Mouse (Mus musculus): ENCODE measurements around the gene Ddx49.
A peak's percentile ranks its signal among the peaks of the same experiment; 100 is the strongest.

Gene Ddx49

DNA sequence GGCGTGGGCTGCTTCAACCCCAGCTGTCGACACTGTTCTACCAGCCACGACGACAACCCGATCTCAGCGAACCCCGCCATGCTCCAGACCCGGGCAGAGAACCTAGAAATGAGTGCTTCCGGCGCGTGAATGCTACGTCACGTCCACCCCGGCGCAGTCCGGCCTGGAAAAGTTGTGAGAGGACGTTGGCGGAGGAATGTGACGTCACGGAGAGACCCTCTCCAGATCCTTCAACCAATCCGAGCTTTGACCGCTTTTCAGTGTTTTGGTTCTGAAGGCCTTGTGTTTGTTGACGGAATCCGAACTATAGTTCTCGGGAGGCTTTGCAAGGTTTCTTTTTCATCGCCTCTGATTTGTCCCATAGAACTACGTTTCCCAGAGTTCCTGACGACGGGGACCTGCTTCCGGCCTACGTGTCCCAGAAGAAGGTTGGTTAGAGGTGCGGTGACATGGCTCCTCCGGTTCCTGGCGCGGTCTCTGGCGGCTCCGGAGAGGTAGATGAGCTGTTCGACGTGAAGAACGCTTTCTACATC is at the start of gene Ddx49, which contains the start of gene Cope:
Gene Ddx49, minus strand, starts transcription at position 132 of the 533 bp plus-strand sequence.
Gene Cope, plus strand, starts transcription at position 161 of the 533 bp plus-strand sequence.
- peak; percentile 96 for DNase-seq (ENCODE audit: low read depth, low spot score)

DNA sequence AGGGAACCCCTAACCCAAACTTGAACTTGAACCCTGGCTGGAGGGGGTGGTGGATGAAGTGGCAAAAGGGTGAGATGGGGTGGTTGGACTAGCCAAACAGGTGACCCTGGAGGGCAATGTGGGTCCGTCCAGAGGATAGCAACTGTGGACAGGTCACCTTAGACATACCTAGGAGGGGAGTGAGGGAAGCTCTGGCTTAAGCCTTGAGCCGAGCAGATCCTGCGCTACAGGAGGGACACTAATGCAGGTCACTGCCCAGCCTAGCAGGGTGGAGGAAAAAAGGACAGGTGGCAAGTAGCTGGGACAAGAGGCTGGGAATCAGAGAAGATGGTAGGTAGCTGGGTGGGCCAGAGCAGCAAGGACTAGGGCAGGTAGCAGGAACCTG is 49.7 kb upstream of the Ddx49 start:
- DNase-seq (ENCODE audit: low read depth, low spot score), result no peak

- DNase-seq (ENCODE audit: low read depth, low spot score), result no peak
These were observed 49.0 kb upstream of the Ddx49 start for GRCm38 (mm10) chr8:70351035-70351999.

GRCm38 (mm10) chr8:70347860-70348420 is 45.7 kb upstream of the Ddx49 start:
- DNase-seq (ENCODE audit: low read depth, low spot score), result no peak

DNA sequence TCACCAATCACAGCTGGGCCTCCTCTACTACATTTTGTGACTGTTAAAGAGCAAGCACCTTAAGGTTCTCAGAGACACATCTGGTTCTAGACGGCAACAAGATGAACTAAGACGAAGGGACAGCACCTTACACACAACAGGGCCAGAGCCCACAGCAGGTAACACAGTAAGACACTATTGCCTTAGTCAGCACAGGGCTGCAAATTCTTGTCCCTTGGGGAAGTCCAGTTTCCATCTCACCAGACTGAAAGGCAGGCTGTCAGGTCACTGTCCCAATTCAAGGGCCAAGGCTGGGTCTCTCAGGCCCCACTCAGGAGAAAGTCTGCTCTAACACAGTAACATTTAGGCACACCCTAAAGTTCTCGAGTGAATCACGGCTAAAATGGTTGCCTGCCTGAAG is 45.2 kb upstream of the Ddx49 start:
- no peak for DNase-seq (ENCODE audit: low read depth, low spot score)

DNA sequence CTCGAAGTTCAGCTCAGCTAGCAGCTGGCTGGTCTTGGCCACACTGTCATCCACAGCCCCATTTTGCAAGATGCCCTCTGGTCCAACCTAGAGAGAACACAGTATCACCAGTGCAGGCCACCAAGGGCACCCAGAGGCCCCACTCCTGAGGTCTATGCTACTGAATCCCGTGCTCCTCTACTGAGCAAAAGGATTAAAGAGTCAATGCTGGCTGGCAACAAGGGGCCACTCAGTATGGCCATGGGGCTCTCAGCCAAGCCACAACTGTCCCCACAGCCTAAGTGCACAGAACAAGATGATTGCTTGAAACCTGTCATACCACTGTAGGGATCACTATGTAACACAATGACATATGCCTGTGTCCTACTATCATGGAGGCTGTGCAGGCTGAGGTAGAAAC is 42.0 kb upstream of the Ddx49 start:
- no peak for DNase-seq (ENCODE audit: low read depth, low spot score)

- no peak for DNase-seq (ENCODE audit: low read depth, low spot score)
These were observed 41.4 kb upstream of the Ddx49 start for GRCm38 (mm10) chr8:70343696-70344095.

DNA sequence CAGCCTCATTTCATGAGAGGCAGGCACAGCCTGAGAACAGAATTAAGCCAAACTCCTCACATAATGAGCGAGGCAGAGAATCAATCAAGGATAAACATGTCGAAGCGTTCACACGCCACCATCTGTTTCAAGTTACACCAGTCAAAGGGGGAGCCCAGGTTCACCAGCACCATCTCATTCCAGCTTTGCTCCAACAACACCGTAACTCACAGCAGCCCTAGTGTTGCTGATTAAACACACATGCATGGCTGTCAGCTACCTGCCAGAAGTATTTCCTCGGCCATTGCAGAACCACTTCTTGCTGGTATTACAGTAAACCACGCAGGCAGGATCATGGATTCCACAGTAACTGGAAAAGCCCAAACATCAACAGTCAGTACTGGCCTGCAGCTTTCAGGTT is 40.8 kb upstream of the Ddx49 start:
- no peak for DNase-seq (ENCODE audit: low read depth, low spot score)

GRCm38 (mm10) chr8:70342007-70342406 is 39.7 kb upstream of the Ddx49 start:
- DNase-seq (ENCODE audit: low read depth, low spot score), result no peak

DNA sequence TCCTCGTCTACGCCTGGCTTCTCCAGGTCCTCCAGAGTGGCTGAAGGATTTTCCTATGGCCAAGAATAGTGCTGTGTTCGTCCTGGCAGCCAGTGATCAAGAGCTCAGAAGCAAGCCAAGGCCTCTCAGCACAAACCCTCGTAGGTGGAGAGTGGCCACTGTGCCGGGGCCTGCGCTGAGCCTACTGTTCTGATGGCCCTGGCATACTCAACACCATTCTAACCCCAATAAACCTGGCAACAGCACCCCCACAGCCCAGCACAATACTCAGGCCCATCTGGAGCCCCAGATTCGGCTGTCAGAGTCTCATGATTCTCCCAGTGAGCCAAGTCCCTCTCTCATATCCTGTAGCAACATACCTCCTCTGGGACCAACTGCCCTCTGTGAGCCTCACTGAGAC is 38.4 kb upstream of the Ddx49 start:
- DNase-seq (ENCODE audit: low read depth, low spot score), result no peak

DNA sequence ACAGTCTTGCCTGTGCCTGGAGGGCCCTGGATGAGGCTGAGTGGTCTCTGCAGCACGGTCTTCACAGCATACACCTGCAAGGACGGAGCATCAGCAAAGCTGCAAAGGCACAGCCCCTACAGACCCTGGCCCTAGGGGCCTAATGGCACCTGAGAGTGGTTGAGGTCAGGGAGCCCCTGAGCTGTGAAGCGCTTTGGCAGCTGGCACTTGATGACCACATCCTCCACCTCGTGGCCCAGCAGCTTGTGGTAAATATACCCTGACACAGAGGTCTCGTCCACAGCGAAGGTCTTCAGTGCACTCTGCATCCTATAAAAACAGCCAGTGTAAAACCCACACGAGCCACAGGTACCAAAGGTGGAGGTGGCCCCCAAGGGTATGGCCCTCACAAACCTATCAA is 36.6 kb upstream of the Ddx49 start:
- DNase-seq (ENCODE audit: low read depth, low spot score), result no peak

DNA sequence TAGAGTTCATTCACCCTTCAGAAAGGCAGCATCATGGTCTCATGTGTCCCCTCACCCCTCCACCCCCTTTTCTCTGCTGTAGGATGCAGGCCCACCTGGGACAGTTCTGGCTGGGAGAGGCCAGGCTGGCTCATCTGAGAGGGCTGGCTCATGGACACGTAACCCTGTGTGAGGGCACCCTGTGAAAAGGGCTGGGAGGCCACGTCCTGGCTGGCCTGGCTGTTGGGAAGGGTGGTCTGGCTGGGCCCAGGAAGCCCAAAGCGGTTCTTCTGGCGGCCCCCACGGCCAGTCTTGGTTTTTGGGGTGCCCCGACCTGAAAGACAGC is 30.6 kb upstream of the Ddx49 start:
- no peak for DNase-seq (ENCODE audit: low read depth, low spot score)

DNA sequence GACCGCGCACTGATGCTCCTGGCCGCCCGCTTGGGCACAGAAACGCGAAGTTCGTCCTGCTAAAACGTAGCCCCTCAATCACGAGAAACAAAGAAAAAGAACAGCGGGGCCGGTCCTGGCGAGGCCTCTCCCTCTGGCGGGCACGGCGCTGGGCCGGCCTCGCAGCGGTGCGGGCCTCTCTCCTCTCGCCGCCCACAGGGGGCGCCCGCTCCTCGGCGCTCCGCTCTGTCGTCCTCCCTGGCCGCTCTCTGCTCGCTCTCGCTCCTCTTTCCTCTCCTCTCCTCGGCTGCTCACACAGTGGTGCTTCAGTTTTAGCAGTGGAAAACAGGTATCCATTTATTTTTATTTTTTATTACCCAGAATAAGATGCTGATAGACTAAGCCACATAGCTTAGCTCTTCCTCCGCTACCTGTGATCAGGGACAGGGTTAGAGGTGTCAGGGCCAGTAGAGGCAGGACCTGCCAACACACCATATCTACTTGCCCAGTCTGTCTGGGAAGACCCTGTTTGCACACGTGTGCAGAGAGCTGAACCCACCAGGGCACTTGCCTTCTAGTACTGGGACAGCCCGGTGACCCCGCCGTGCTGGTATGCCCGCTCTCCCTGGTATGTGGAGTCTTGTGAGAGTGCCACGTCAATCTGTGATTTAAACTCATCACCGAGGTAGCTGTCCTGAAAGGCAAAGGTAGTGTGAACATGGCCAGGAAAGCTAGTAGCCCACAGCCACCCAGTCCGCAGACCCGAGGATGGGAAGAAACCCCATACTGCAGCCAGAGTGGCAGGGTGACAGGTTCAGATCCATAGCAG is 30.0 kb upstream of the Ddx49 start:
- no peak for DNase-seq (ENCODE audit: low read depth, low spot score)

DNA sequence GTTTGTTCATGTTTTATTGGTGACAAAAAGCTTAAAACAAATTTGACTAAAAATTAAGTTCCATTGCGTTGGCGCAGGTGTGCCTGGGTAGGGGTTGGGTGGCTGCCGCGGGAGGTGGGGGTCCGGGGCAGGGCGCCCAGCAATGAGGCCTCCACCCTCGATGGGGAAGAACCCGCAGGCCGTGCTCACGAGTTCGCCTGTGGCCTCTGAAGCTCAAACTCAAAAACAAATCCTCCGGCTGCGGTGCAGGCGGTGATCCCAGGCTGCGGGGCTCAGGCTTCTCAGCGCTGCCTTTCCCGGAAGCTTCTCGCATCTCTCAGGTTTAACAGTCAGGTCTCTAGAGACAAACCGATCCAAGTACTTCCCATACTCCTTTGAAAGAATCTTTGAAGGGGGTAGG is 29.2 kb upstream of the Ddx49 start:
- no peak for DNase-seq (ENCODE audit: low read depth, low spot score)

DNA sequence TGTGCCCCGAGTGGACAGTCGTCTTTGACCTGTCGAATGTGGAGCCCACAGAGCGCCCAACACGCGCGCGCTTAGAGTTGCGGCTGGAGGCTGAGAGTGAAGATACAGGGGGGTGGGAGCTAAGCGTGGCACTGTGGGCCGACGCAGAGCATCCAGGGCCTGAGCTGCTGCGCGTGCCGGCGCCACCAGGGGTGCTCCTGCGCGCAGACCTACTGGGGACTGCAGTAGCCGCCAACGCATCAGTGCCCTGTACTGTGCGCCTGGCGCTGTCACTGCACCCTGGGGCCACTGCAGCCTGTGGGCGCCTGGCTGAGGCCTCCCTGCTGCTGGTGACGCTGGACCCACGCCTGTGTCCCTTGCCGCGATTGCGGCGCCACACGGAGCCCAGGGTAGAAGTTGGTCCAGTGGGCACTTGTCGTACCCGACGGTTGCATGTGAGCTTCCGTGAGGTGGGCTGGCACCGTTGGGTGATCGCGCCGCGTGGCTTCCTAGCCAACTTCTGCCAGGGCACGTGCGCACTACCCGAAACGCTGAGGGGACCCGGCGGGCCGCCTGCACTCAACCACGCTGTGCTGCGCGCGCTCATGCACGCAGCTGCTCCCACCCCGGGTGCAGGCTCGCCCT is 28.6 kb upstream of the Ddx49 start:
- DNase-seq (ENCODE audit: low read depth, low spot score), result no peak

DNA sequence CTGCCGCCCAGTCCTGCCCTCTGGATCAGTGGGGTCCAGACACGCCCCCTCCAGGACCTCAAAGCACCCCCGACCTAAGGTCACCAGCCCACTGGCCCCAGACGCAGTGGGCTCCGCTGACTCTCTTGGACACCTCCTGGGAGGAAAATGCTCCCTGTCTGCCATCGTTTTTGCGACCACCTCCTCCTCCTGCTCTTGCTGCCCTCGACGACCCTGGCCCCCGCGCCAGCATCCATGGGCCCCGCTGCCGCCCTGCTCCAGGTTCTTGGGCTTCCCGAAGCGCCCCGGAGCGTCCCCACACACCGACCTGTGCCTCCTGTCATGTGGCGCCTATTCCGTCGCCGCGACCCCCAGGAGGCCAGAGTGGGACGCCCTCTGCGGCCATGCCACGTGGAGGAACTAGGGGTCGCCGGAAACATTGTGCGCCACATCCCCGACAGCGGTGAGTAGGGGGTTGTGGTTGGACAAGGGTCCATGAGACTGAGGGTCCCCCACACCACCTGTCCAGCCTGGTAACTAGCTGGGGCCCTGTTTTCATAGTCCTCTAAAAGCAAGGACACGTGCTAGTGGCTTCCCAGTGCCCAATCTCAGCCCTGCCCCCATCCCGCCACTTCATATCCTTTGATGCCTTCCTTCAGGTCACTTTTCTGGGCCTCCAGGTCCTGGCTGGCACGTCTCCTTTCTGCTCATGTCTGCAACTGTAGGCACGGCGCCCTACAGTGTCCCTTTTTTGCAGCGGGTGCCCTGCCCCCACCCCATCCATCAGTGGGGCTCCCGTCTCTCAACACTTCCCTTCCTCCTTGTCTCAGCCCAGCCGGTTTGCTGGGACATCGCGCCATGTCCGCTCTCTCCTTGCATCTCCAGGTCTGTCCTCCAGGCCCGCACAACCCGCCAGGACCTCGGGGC is 27.8 kb upstream of the Ddx49 start:
- DNase-seq (ENCODE audit: low read depth, low spot score), result no peak

GRCm38 (mm10) chr8:70329124-70329834 is 27.0 kb upstream of the Ddx49 start, which contains the start of gene Gdf1:
Gene Gdf1, plus strand, starts transcription at chr8:70329817.
- no peak for DNase-seq (ENCODE audit: low read depth, low spot score)

DNA sequence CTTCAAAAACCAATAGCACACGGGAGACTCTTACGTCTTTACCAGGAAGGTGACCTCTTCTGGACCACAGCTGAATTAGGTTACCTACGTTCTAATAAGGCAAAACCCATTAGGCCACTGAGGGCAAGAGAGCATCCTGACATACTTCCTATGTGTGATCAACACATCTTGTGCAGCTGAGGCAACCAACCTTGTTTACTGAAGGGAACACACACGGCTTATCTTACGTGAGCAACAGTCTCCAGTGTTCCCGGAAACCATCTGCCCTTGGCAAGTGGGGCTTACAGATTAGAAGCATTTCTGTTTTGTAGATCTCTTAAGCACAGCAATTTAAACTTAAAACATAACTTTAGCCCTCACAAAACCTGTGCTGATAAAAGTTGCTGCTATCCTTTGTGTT is 25.2 kb upstream of the Ddx49 start:
- DNase-seq (ENCODE audit: low read depth, low spot score), result no peak

DNA sequence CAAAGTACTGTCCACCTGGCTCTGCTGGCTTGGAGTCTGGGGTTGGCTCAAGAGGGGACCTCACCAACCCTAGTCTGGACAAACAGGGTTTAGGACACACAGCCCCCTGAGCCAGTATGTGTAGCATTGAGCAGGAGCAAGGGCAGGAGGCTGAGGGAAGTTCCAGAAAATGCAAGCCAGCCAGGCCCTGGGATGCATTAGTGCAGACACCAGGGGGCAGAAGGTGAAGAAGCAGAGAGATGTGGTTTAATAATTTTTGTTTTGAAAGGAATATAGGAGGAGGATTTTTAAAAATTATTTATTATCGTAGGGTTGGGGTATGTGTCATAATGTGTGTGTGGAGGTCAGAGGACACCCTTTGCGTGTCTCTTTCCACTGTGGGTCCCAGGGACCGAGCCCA is 21.4 kb upstream of the Ddx49 start:
- no peak for DNase-seq (ENCODE audit: low read depth, low spot score)

DNA sequence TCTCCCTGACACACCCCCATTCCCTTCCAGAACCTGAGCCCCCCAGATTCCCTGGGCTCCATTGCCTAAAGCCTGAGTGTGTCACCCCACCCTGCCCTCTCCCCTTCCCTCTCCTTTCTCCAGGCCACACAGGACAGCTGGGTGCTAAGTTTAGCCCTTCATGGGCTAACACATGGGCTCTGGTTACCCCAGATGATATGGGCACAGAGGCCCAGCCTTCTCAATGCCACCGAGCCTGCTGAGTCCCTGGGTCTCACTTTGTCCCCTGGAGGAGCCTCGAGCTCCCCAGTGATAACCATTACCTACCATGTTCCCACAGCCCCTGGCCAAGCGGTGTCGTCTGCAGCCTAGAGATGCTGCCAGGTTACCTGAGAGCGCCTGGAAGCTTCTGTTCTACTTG is 15.6 kb upstream of the Ddx49 start:
- DNase-seq (ENCODE audit: low read depth, low spot score), result no peak
